Mouse (Mus musculus) small intestine, adult 10 weeks (tissue): ENCODE results near the gene Ihh. TPM values are rescaled to one million over a fixed set of nuclear protein-coding genes. Genes with fewer than 3 reads are reported as not detected.

Experiments
- polyA plus RNA-seq: library from polyadenylated mRNA; stranded (reverse); fragments of 350-450 nt; fragmentation: Illumina TruSeq; extraction: RNeasy Lipid Tissue Mini Kit (QIAGEN cat#74804); gene quantifications from one replicate; pipeline ENCODE4 v1.2.3, GENCODE M21; 2014; ENCODE audit warnings: low replicate concordance

Ihh gene
- polyA plus RNA-seq, result 0.33 TPM

DNA sequence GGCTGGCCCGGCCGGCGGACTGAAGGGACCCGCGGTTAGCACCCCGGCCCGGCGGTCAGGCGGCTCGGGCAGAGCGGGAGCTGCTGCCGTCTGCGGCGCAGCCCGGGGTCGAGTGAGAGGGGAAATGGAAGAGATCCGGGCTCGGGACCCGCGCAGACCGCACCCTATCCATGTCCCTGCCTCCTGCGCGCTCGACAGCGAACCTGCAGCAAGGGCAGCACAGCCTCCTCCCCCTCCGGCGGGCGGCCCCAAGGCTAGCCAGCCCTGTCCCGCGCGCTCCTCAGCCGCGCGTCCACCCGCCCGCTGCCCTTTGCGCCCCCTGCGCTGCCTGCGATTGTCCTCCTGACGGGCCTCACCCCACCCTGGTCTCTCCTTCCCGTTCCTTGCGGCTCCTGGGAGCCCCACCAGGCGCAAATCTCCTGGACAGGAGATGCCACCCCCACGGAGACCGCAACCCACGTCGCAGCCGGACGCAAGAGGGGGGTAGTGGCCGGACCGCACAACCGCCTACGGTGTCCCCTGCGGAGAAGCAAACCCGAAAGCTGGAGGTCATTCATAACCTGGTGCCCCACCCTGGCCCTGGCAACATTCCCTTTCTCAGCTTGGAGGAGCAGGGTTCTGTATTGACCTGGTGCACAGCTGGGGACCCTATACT, at the start of gene Ihh:
Ihh (minus strand) TSS at position 117 of the 655 bp plus-strand sequence.

DNA sequence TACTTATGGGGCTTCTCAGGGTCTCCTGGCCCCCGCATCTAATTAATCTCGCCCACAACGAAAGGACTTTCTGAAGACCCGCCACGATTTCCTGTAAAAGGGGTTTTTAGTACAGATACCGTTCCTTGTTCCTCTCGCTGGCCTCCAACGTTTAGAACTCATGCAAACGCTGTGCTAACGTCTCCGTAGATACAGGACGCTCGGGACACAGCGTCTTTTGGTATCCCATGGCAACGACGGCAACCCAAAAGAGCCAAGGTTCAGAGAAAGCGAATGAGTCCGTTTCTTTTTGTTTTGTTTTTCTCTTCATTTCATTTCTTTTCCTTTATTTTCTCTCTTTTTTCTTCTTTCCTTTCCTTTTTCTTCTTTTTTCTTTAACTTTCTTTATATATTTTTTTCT, 16.1 kb downstream of the Ihh start, which contains the start of gene Cfap65:
Cfap65 (minus strand) TSS at position 198 of the 400 bp plus-strand sequence.

Other genes starting within 250 kb of the Ihh start
- 12.9 TPM for gene Cyp27a1, start 238.1 kb downstream of the Ihh start, polyA plus RNA-seq
- 0.22 TPM for gene Prkag3, start 202.5 kb downstream of the Ihh start, polyA plus RNA-seq
- gene Wnt6, start 179.8 kb downstream of the Ihh start, polyA plus RNA-seq, result not detected
- not detected for gene Wnt10a, start 160.2 kb downstream of the Ihh start, polyA plus RNA-seq
- gene Cdk5r2, start 96.7 kb downstream of the Ihh start, polyA plus RNA-seq, result not detected
- gene Fev, start 66.3 kb downstream of the Ihh start, polyA plus RNA-seq, result 0.67 TPM
- gene Cryba2, start 58.5 kb downstream of the Ihh start, polyA plus RNA-seq, result not detected
- not detected for gene Cfap65, start 16.1 kb downstream of the Ihh start, polyA plus RNA-seq
- gene Nhej1, start 173.5 kb upstream of the Ihh start, polyA plus RNA-seq, result not detected
- not detected for gene Slc23a3, start 182.2 kb upstream of the Ihh start, polyA plus RNA-seq
- gene Cnppd1, start 191.0 kb upstream of the Ihh start, polyA plus RNA-seq, result 8.0 TPM
- gene Retreg2, start 191.1 kb upstream of the Ihh start, polyA plus RNA-seq, result 4.2 TPM
- gene Zfand2b, start 217.0 kb upstream of the Ihh start, polyA plus RNA-seq, result 0.78 TPM
- gene Abcb6, start 228.7 kb upstream of the Ihh start, polyA plus RNA-seq, result 3.8 TPM
- 18.0 TPM for gene Ankzf1, start 240.5 kb upstream of the Ihh start, polyA plus RNA-seq
- 12.2 TPM for gene Atg9a, start 240.5 kb upstream of the Ihh start, polyA plus RNA-seq